Mouse (Mus musculus) cerebellum, adult 18-20 months (tissue): ENCODE measurements around the gene Sdhaf3.

Experiments used
- DNase-seq, 2 experiments: peaks; one replicate each; pipeline ENCODE4 v3.0.0; 2021

Gene Sdhaf3

DNA sequence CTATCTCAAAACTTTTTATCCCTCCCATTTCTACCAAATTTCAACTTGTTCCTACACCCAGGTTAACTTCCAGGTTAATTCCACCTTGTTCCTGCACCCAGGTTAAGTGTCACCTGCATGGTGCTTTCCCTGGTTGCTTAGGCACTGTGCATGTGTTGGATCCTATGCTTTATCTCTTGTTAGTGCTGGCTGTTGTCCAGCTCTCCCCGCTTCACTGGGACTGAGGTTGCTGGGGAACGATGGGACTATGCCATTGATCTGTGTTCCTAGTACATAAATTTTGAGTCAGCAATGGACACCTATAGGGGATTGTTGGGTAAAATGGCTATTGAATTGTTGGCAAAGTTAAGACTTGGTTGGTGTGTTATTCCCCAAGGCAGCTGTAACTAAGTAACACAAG is 113.7 kb downstream of the Sdhaf3 start:
- no peak for DNase-seq

DNA sequence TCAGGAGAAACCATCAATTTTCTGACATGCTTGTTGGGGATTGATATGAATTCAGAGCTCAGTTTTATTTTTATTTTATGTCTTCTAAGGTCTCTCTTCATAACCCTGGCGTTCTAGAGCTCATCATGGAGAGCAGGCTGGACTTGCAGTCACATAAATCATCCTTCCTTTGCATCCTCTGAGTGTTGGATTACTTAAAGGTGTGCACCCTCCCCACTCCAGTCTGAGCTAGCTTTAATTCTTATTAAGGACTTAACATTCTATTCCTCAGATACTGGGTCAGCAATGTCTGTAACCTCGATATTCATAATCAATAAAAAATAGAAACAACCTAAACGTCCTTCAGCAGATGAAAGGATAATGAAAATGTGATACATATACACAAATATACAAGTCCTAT is 126.2 kb downstream of the Sdhaf3 start:
- no peak for DNase-seq

DNA sequence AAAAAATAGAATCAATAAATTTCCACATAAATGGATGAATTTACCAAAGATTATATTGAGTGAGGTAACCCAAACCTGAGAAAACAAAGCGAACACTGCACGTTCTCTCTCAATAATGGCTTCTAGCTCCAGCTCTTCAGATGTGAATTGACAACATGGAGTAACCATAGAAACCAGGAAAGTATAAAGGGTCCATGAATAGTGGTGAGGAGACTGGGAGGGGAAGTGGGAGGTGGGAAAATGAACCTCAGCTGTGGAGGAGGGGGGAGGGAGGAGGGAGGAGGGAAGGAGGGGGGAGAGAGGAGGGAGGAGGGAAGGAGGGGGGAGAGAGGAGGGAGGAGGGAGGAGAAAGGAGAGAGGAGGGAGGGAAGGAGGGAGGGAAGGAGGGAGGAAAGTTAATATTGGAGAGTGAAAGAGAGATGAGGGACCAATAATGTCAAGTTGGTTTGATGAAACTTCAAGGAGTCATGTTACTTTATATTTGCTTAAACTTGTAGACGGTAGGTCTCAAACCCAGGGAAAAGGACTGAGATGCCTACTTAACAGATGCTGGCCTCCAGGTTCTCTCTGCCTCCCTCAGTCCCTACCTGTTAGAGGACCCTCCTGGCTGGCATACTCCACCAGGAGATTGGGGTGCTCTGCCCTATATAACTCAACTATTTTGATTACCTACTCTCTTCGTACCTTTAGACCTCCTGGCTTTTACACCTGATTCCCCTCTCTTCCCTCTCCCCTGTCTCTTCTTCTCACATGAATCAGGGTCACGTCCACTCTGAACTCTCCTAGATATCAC is 126.9 kb downstream of the Sdhaf3 start:
- no peak for DNase-seq

DNA sequence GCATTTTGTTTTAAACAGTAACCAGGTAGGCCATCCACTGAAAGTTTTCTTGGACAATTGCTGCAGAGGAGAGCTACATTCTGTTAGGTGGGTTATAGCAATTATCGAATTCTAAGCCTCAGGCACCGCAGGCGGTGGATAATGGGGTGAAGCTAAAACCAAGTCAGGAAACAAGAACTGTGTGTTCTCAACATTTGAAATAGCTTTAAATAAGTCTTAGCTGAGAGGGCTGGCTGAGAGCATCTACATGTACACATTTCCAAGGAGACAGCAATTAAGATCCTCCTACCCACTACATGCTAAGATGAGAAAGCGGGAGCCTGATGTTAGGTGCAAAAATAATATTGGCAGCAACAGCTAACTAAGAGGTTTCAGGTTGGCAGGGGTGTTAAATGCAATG is 127.9 kb downstream of the Sdhaf3 start:
- DNase-seq: no peak

DNA sequence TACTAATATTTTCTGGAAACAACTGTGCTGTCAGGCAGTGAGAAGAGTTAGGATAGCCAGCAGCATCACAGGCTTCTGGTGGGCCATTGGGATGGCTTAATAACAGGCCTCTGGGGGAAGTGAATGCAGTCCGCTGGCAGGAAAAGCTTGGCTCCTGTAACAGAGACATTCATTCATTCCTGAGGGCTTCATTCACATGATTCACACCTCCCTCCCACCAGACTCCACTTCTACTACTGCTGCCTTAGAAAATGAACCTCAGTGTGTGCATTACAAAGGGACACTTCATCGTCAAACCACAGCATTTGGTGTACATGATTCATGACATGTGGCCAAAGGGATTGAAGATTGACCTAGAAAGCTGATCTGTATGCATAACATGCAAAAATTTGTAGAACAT is 128.6 kb downstream of the Sdhaf3 start:
- no peak for DNase-seq

DNA sequence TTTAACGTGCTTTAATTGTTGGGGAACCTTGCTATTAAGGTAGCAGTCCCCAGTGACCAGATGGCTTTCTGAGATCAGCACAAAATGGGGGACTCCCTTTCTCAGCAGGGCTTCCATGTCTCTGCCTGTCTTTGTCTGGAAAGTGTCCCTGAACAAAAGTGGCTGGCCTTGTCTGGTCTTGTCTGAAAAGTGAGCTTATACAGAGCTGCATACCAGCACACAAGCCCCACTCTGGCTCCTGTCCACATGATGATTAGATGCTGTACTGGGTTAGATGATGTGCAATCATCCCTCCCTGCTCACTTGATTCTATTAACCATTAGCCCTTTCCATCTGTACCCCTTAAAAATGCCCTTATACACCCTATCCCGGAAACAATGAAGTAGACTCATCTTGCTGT is 129.7 kb downstream of the Sdhaf3 start:
- no peak for DNase-seq

DNA sequence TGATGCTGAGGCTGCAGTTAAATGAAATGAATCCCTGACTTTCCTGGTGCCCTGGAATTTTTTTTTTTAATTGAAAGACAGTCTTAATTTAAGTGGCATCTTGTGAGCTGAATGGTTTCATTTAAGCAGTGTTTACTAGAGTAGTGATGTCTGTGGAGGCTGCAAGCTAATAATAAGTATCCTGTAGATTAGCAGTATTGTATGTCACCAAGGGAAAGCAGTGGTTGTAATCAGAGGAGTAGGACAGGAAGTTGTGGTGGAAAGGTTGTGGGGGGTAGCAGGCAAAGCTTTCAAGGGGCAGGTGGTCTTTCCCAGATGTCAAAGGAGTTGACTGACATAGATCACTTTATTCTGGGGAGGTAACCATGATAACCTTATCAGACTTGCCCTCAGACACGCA is 136.3 kb downstream of the Sdhaf3 start:
- DNase-seq: no peak
